Mouse (Mus musculus) MEL (cell line): Measurements from ENCODE around the gene Ints5. TPM values are rescaled to one million over a fixed set of nuclear protein-coding genes. Genes with fewer than 3 reads are reported as not detected.
"Not testable (repeated sequence)": the region's sequence is repeated elsewhere in the genome, so short reads cannot be mapped to it uniquely, and the experiment has no call there.

ENCODE experiments used
- DNase-seq: peaks from one replicate; pipeline ENCODE4 v3.0.0; 2011; ENCODE audit warnings: low read depth, low spot score
- H3K27ac ChIP-seq: 2 replicates; pipeline ENCODE4 v1.5.1; 2012; ENCODE audit warnings: low read depth, mild to moderate bottlenecking, control low read depth, low read length, moderate library complexity; ENCODE audit not compliant: control insufficient read depth
- H3K27me3 ChIP-seq, 2 experiments: fragments of 150-350 bp in 1 of 2; sonication (generic) in 1 of 2; 2 replicates each; pipeline ENCODE4 v1.6.1; 2012; ENCODE audit warnings: low read length in 2 of 2, mild to moderate bottlenecking in 2 of 2, improper control_type of control experiment in 1 of 2, moderate library complexity in 1 of 2; ENCODE audit not compliant: insufficient read depth in 2 of 2, control insufficient read depth in 1 of 2
- H3K36me3 ChIP-seq, 2 experiments: 2 replicates each; pipeline ENCODE4 v1.6.1; 2012 to 2014; ENCODE audit warnings: low read length in 2 of 2, improper control_type of control experiment in 1 of 2, inconsistent platforms in 1 of 2, mild to moderate bottlenecking in 1 of 2; ENCODE audit not compliant: insufficient read depth in 2 of 2, control insufficient read depth in 1 of 2
- H3K4me1 ChIP-seq, 2 experiments: fragments of 150-350 bp in 1 of 2; sonication (generic) in 1 of 2; 2 replicates each; pipeline ENCODE4 v1.6.1; 2012; ENCODE audit warnings: low read length in 2 of 2, improper control_type of control experiment in 1 of 2, mild to moderate bottlenecking in 1 of 2; ENCODE audit not compliant: insufficient read depth in 2 of 2, control insufficient read depth in 1 of 2
- H3K4me3 ChIP-seq, 2 experiments: fragments of 150-350 bp in 1 of 2; sonication (generic) in 1 of 2; 2 replicates each; pipeline ENCODE4 v1.5.1; 2012; ENCODE audit warnings: low read depth in 2 of 2, low read length in 2 of 2, mild to moderate bottlenecking in 2 of 2, moderate library complexity in 2 of 2, control low read depth in 1 of 2, improper control_type of control experiment in 1 of 2; ENCODE audit not compliant: control insufficient read depth in 1 of 2, insufficient read depth in 1 of 2
- H3K79me2 ChIP-seq: 2 replicates; pipeline ENCODE4 v1.6.1; 2012; ENCODE audit warnings: mild to moderate bottlenecking, low read length, moderate library complexity; ENCODE audit not compliant: control insufficient read depth, poor library complexity, insufficient read depth
- H3K9ac ChIP-seq: 2 replicates; pipeline ENCODE4 v1.6.1; 2012; ENCODE audit warnings: low read depth, mild to moderate bottlenecking, control low read depth, low read length, moderate library complexity; ENCODE audit not compliant: control insufficient read depth, poor library complexity, severe bottlenecking
- H3K9me3 ChIP-seq: fragments of 150-350 bp; sonication (generic); replicated peaks from 2 replicates; pipeline ENCODE4 v1.6.1; 2012; ENCODE audit warnings: mild to moderate bottlenecking, low read length, improper control_type of control experiment, moderate library complexity; ENCODE audit not compliant: insufficient read depth
- E2F4 ChIP-seq: IDR thresholded peaks from 2 replicates; pipeline ENCODE4 v1.6.1; 2011; ENCODE audit warnings: low read depth, low read length, improper control_type of control experiment, borderline replicate concordance
- ELF1 ChIP-seq: IDR thresholded peaks from 2 replicates; pipeline ENCODE4 v1.6.1; 2014; ENCODE audit warnings: low read depth, mild to moderate bottlenecking, inconsistent platforms, low read length, improper control_type of control experiment, moderate library complexity
- ETS1 ChIP-seq: IDR thresholded peaks from 2 replicates; pipeline ENCODE4 v1.6.1; 2012; ENCODE audit warnings: low read depth, mild to moderate bottlenecking, inconsistent platforms, low read length, improper control_type of control experiment, moderate library complexity
- GATA1 ChIP-seq: IDR thresholded peaks from 2 replicates; pipeline ENCODE4 v1.6.1; 2011; ENCODE audit warnings: low read depth, low read length, improper control_type of control experiment
- HCFC1 ChIP-seq: IDR thresholded peaks from 2 replicates; pipeline ENCODE4 v1.6.1; 2012; ENCODE audit warnings: low read depth, mild to moderate bottlenecking, inconsistent platforms, low read length, improper control_type of control experiment, moderate library complexity
- JUND ChIP-seq: IDR thresholded peaks from 2 replicates; pipeline ENCODE4 v1.6.1; 2011; ENCODE audit warnings: low read depth, mild to moderate bottlenecking, improper control_type of control experiment, low read length
- KAT2A ChIP-seq: conservative IDR thresholded peaks from 2 replicates; pipeline ENCODE4 v1.6.1; 2012; ENCODE audit warnings: low read depth, low read length, improper control_type of control experiment, inconsistent platforms
- MAX ChIP-seq: IDR thresholded peaks from 2 replicates; pipeline ENCODE4 v1.6.1; 2011; ENCODE audit warnings: low read length, improper control_type of control experiment
- MAZ ChIP-seq: IDR thresholded peaks from 2 replicates; pipeline ENCODE4 v1.6.1; 2012; ENCODE audit warnings: low read depth, mild to moderate bottlenecking, inconsistent platforms, low read length, improper control_type of control experiment
- MYC ChIP-seq: IDR thresholded peaks from 2 replicates; pipeline ENCODE4 v1.6.1; 2011; ENCODE audit warnings: low read depth, mild to moderate bottlenecking, low read length, improper control_type of control experiment, moderate library complexity
- NELFE ChIP-seq: IDR thresholded peaks from 2 replicates; pipeline ENCODE4 v1.6.1; 2011; ENCODE audit warnings: low read depth, low read length, improper control_type of control experiment
- NRF1 ChIP-seq: IDR thresholded peaks from 2 replicates; pipeline ENCODE4 v1.6.1; 2014; ENCODE audit warnings: low read depth, mild to moderate bottlenecking, inconsistent platforms, low read length, improper control_type of control experiment, moderate library complexity; ENCODE audit not compliant: poor library complexity, insufficient read depth, severe bottlenecking
- POLR2A ChIP-seq, 2 experiments: IDR thresholded peaks; 2 replicates each; pipeline ENCODE4 v1.6.1; 2011 to 2012; ENCODE audit warnings: low read length in 2 of 2, mild to moderate bottlenecking in 2 of 2, control low read depth in 1 of 2, improper control_type of control experiment in 1 of 2, low read depth in 1 of 2, moderate library complexity in 1 of 2; ENCODE audit not compliant: control insufficient read depth in 1 of 2, insufficient read depth in 1 of 2, poor library complexity in 1 of 2
- POLR2AphosphoS2 ChIP-seq: IDR thresholded peaks from 2 replicates; pipeline ENCODE4 v1.6.1; 2011; ENCODE audit warnings: low read length, improper control_type of control experiment
- POLR2AphosphoS5 ChIP-seq: IDR thresholded peaks from 2 replicates; pipeline ENCODE4 v1.6.1; 2012; ENCODE audit warnings: low read depth, borderline replicate concordance, mild to moderate bottlenecking, inconsistent platforms, low read length, moderate library complexity, mixed read lengths
- SIN3A ChIP-seq: IDR thresholded peaks from 2 replicates; pipeline ENCODE4 v1.6.1; 2012; ENCODE audit warnings: low read length, improper control_type of control experiment, inconsistent platforms
- TBP ChIP-seq: IDR thresholded peaks from 2 replicates; pipeline ENCODE4 v1.8.0; 2011; ENCODE audit warnings: low read depth, low read length, improper control_type of control experiment
- TCF12 ChIP-seq: IDR thresholded peaks from 2 replicates; pipeline ENCODE4 v1.6.1; 2014; ENCODE audit warnings: low read depth, mild to moderate bottlenecking, inconsistent platforms, low read length, improper control_type of control experiment, moderate library complexity
- UBTF ChIP-seq: IDR thresholded peaks from 2 replicates; pipeline ENCODE4 v1.6.1; 2012; ENCODE audit warnings: low read depth, mild to moderate bottlenecking, inconsistent platforms, low read length, improper control_type of control experiment, moderate library complexity, borderline replicate concordance; ENCODE audit not compliant: insufficient read depth
- USF1 ChIP-seq: IDR thresholded peaks from 2 replicates; pipeline ENCODE4 v1.6.1; 2014; ENCODE audit warnings: low read depth, mild to moderate bottlenecking, inconsistent platforms, low read length, improper control_type of control experiment, moderate library complexity
- ZC3H11A ChIP-seq: IDR thresholded peaks from 2 replicates; pipeline ENCODE4 v1.6.1; 2012; ENCODE audit warnings: low read depth, mild to moderate bottlenecking, inconsistent platforms, low read length, improper control_type of control experiment
- ZMIZ1 ChIP-seq: IDR thresholded peaks from 2 replicates; pipeline ENCODE4 v1.6.1; 2012; ENCODE audit warnings: low read depth, mild to moderate bottlenecking, inconsistent platforms, low read length, improper control_type of control experiment, moderate library complexity
- polyA plus RNA-seq, 2 experiments: library from polyadenylated mRNA; stranded (reverse) in 1 of 2; unstranded in 1 of 2; fragments of >175 nt in 1 of 2; fragments of >200 nt in 1 of 2; gene quantifications; 2 replicates each; pipeline versions ENCODE4 v1.2.1 to v1.2.4; 2012; ENCODE audit warnings: low replicate concordance in 2 of 2, low read depth in 1 of 2; ENCODE audit not compliant: insufficient read length in 2 of 2, insufficient read depth in 1 of 2, missing spikeins in 1 of 2
- total RNA-seq: library from RNA; depleted of rRNA; stranded (reverse); fragments of 300-350 nt; gene quantifications from 2 replicates; pipeline ENCODE4 v1.2.3, GENCODE M21; 2012

Ints5 gene
- total and polyA plus RNA-seq, 3 experiments = 43.9 to 51.5 TPM; not detected in 1

DNA sequence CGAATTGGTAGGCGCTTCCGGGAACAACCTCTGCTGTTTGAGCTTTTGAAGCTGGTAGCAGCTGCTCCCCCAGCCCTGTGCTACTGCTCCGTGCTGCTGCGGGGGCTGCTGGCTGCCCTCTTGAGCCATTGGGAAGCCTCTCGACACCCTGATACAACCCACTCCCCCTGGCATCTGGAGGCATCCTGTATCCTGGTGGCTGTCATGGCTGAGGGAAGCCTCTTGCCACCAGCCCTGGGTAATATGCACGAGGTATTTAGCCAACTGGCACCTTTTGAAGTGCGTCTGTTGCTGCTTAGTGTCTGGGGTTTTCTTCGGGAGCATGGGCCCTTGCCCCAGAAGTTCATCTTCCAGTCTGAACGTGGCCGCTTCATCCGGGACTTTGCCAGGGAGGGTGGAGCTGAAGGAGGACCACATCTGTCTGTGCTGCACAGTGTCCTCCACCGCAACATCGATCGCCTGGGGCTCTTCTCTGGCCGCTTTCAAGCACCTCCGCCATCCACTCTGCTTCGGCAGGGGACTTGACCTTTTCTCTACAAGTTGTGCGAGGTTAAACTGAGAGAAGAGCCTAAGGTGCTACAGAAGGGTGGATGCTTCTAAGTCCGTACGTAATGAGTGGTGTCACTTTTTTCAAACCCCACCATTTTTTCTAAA, 4.5 kb downstream of the Ints5 start:
- peaks cover 5 to 21% of the 10 kb centered on the region in 2 experiments; a peak in 3 of 4 replicates for H3K4me1 ChIP-seq
- H3K9ac ChIP-seq = peak overlapping the region; percentile 81
- DNase-seq = peak; percentile 76
- H3K4me3 ChIP-seq = peak overlapping the region; percentile 14 to 48
- peak overlapping the region; percentile 96 for H3K27ac ChIP-seq
- not testable (repeated sequence) for H3K27me3 ChIP-seq, H3K9me3 ChIP-seq
- peaks cover 0 to 32% of the 10 kb centered on the region in 2 experiments; a peak in 2 of 4 replicates for H3K36me3 ChIP-seq
- TF ChIP-seq POLR2A (IDR thresholded peaks at IDR 0.05; ENCODE audit: control insufficient read depth in 1 of 2, insufficient read depth in 1 of 2, low read depth in 1 of 2, low read length in 2 of 2, poor library complexity in 1 of 2) = 0 out of 4 replicates have a peak, but pooled peaks of 1 of the 2 experiments have one; percentile 34
- 0 out of 2 replicates have a peak, but pooled peaks have one; percentile 38 for TF ChIP-seq ELF1
- 0 out of 2 replicates have a peak, but pooled peaks have one; percentile 44 for TF ChIP-seq UBTF
- TF ChIP-seq MAX = peak; percentile 16; the same call in 1 of the 2 replicates
- H3K79me2 ChIP-seq = peaks cover 51% of the 10 kb centered on the region

DNA sequence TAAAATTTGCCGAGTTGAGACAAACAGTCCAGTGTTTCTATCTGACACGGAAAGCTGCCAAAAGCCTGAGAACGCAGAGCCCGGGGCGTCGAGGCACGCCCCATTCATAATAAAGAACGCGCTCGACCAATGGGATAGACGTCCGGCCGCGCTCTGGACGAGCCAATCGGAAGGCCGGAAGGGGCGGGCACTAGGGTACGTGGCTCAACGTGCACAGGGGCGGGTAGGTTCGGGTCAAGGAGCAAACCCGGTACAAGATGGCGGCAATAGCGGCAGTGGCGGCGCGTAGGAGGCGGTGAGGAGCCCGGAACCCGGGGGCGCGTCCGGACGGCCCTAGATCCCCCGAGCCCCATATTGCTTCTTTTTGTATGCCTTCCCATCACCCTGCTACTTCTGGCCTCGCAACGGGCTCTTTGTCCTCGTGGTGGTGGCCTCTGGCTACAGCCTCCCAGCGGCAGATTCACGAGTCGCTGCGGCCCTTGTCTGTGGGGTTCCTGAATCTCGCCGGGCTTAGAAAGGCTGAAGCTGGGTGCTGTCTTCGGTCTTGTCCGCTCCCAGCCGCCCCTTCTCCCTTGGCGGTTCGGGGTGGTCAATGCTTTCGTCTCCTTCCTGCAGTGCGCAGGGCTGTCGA, 5.2 kb downstream of the Ints5 start, which contains the start of gene Ganab:
Ganab (plus strand) TSS at position 207 of the 631 bp plus-strand sequence.
- H3K27me3 ChIP-seq = no peaks in the 10 kb centered on the region
- TF ChIP-seq USF1 = 0 out of 2 replicates have a peak, but pooled peaks have one; percentile 16
- TF ChIP-seq E2F4 = 0 out of 2 replicates have a peak, but pooled peaks have one; percentile 35
- no peak for TF ChIP-seq GATA1
- peak; percentile 76 for TF ChIP-seq ELF1
- 0 out of 2 replicates have a peak, but pooled peaks have one; percentile 57 for TF ChIP-seq MAX
- peak; percentile 83 for TF ChIP-seq TBP
- peak; percentile 64 to 88 for TF ChIP-seq POLR2A (IDR thresholded peaks at IDR 0.05; ENCODE audit: control insufficient read depth in 1 of 2, insufficient read depth in 1 of 2, low read depth in 1 of 2, low read length in 2 of 2, poor library complexity in 1 of 2)
- peak; percentile 75 for TF ChIP-seq TCF12
- TF ChIP-seq NRF1 = peak; percentile 31; the same call in 1 of the 2 replicates
- TF ChIP-seq ZMIZ1 = peak; percentile 78; the same call in 1 of the 2 replicates
- TF ChIP-seq POLR2AphosphoS5 = no peak
- TF ChIP-seq POLR2AphosphoS2 = peak; percentile 97
- TF ChIP-seq JUND = no peak
- TF ChIP-seq SIN3A = peak; percentile 72
- TF ChIP-seq KAT2A = peak; percentile 67; the same call in 1 of the 2 replicates
- no peak for TF ChIP-seq ZC3H11A
- peak; percentile 30; the same call in 1 of the 2 replicates for TF ChIP-seq ETS1
- peak; percentile 80 for TF ChIP-seq NELFE
- no peak for TF ChIP-seq UBTF
- TF ChIP-seq MAZ = 0 out of 2 replicates have a peak, but pooled peaks have one; percentile 54
- TF ChIP-seq MYC = peak; percentile 31; the same call in 1 of the 2 replicates
- TF ChIP-seq HCFC1 = peak; percentile 88
- TF ChIP-seq, all 39 proteins: peak for 17
- Histone ChIP-seq H3K9ac (peak within 1 kb of the TSS; percentile 96), H3K36me3 (peaks cover under 1 to 32% of the 10 kb centered on the region in 2 experiments; a peak in 2 of 4 replicates), H3K4me1 (peaks cover 5 to 21% of the 10 kb centered on the region in 2 experiments; a peak in 3 of 4 replicates), H3K4me3 (peak within 1 kb of the TSS; percentile 75 to 79), H3K27ac (peak within 1 kb of the TSS; percentile 96), H3K9me3 (no peaks in the 10 kb centered on the region), H3K79me2 (peaks cover 50% of the 10 kb centered on the region)
- peak; percentile 98 for DNase-seq
